19 mouse cellular contexts compared by ENCODE assay signal in genomic region chrX:74388153-74388552, GRCm38 (mm10).
"Had no signal": no experiment of that assay in that cellular context is flagged by ENCODE, and none has a peak within 500 bp of the region (broad histone marks: within the 10 kb centered on the region; RNA-seq: fewer than 3 reads in every experiment).

No protein-coding gene starts in this region.

- H3K4me2 ChIP-seq: limb, embryonic 15.5 days; lung, embryonic 14.5 days; neural tube, embryonic 12.5 days had no signal

- H3K9ac ChIP-seq: limb, embryonic 15.5 days; lung, embryonic 14.5 days; neural tube, embryonic 12.5 days had no signal

- H3K27me3 ChIP-seq: limb, embryonic 15.5 days; neural tube, embryonic 12.5 days had no signal

- H3K4me3 ChIP-seq: limb, embryonic 15.5 days; megakaryocyte, embryonic 14.5 days; neural tube, embryonic 12.5 days had no signal

- H3K4me1 ChIP-seq: limb, embryonic 15.5 days; neural tube, embryonic 12.5 days had no signal

- H3K9me3 ChIP-seq: limb, embryonic 15.5 days; megakaryocyte, embryonic 14.5 days; neural tube, embryonic 12.5 days had no signal

- DNase-seq: kidney, adult 8-10 months; kidney, postnatal 36 days; layer of hippocampus, adult 9-11 months; layer of hippocampus, postnatal 36 days; lung, embryonic 14.5 days; lung, postnatal 10 days; lung, postnatal 4 days; midbrain, embryonic 14.5 days; retina, postnatal 1 day; right cerebral cortex, postnatal 4 days; spleen, adult 18-20 months; thymus, adult 18-20 months; thymus, postnatal 14 days had no signal

- ATAC-seq: inflammation-experienced regulatory T-cells, adult 6 months; intestine, postnatal 0 days had no signal

- H3K27ac ChIP-seq: kidney, postnatal 0 days; limb, embryonic 15.5 days; neural tube, embryonic 12.5 days had no signal
